Mouse (Mus musculus) midbrain, embryonic 12.5 days (tissue): ENCODE measurements around the gene Leprot. TPM values are rescaled to one million over a fixed set of nuclear protein-coding genes. Genes with fewer than 3 reads are reported as not detected.

ENCODE experiments used
- ATAC-seq: fragments of 200-750 bp; cut with Nextera tagmentation; 2 replicates; pipeline ENCODE4 v1.8.0; 2017; ENCODE audit warnings: low read depth, moderate TSS enrichment, moderate library complexity; ENCODE audit not compliant: low FRiP score
- H3K27ac ChIP-seq: fragments of 300-500 bp; sonication (generic); replicated peaks from 2 replicates; pipeline ENCODE4 v1.5.1; 2016; ENCODE audit warnings: mild to moderate bottlenecking
- H3K27me3 ChIP-seq: fragments of 300-500 bp; sonication (generic); 2 replicates; pipeline ENCODE4 v1.6.1; 2016; ENCODE audit warnings: mild to moderate bottlenecking
- H3K36me3 ChIP-seq: fragments of 300-500 bp; sonication (generic); 2 replicates; pipeline ENCODE4 v1.6.1; 2016
- H3K4me1 ChIP-seq: fragments of 300-500 bp; sonication (generic); 2 replicates; pipeline ENCODE4 v1.6.1; 2016
- H3K4me2 ChIP-seq: fragments of 300-500 bp; sonication (generic); replicated peaks from 2 replicates; pipeline ENCODE4 v1.6.1; 2016; ENCODE audit warnings: mild to moderate bottlenecking, moderate library complexity
- H3K4me3 ChIP-seq: fragments of 300-500 bp; sonication (generic); 2 replicates; pipeline ENCODE4 v1.5.1; 2016; ENCODE audit warnings: mild to moderate bottlenecking
- H3K9ac ChIP-seq: fragments of 300-500 bp; sonication (generic); replicated peaks from 2 replicates; pipeline ENCODE4 v1.6.1; 2016; ENCODE audit warnings: mild to moderate bottlenecking, moderate library complexity
- H3K9me3 ChIP-seq: fragments of 300-500 bp; sonication (generic); 2 replicates; pipeline ENCODE4 v1.6.1; 2016; ENCODE audit warnings: mild to moderate bottlenecking
- WGBS: fragments of 180-500 bp; shearing (Covaris S2); methylation state at CpG from one replicate; pipeline ENCODE4 v1.1.7; 2016; 5-methylcytosine and 5-hydroxymethylcytosine counted together
- polyA plus RNA-seq: library from polyadenylated mRNA; unstranded; fragments of >200 nt; fragmentation: Nextera tagmentation; extraction: Ambion mirVana; gene quantifications from 2 replicates; pipeline ENCODE4 v1.2.1, GENCODE M21; 2016

Gene Leprot
- polyA plus RNA-seq, result 69.9 and 72.2 TPM in 2 replicates

GRCm38 (mm10) chr4:101647196-101647905, at the start of gene Leprot:
TSS of gene Leprot (plus strand) at chr4:101647718.
- H3K27ac ChIP-seq, result peak within 1 kb of the TSS; percentile 89
- peaks cover 11% of the 10 kb centered on the region; the same call in 1 of the 2 replicates for H3K4me1 ChIP-seq
- H3K27me3 ChIP-seq, result no peaks in the 10 kb centered on the region
- under 1% methylated on average over 39 of the region's 39 CpGs for WGBS
- no peaks in the 10 kb centered on the region for H3K9me3 ChIP-seq
- H3K9ac ChIP-seq, result peak within 1 kb of the TSS; percentile 86
- H3K4me3 ChIP-seq, result peak within 1 kb of the TSS; percentile 64
- H3K4me2 ChIP-seq, result peak within 1 kb of the TSS; percentile 64
- peak; percentile 98 for ATAC-seq
- H3K36me3 ChIP-seq, result no peaks in the 10 kb centered on the region

GRCm38 (mm10) chr4:101601758-101602157, 45.8 kb upstream of the Leprot start:
- H3K27me3 ChIP-seq, result no peaks in the 10 kb centered on the region
- no peak for ATAC-seq

GRCm38 (mm10) chr4:101603635-101604034, 43.9 kb upstream of the Leprot start:
- Histone ChIP-seq H3K27me3 (no peaks in the 10 kb centered on the region), H3K4me1 (no peaks in the 10 kb centered on the region), H3K27ac (no peak overlapping the region), H3K4me3 (no peak overlapping the region), H3K9ac (no peak overlapping the region), H3K4me2 (no peak overlapping the region), H3K36me3 (no peaks in the 10 kb centered on the region), H3K9me3 (no peaks in the 10 kb centered on the region)
- no peak for ATAC-seq
- WGBS, result 84% methylated on average over 3 of the region's 3 CpGs

More at GRCm38 (mm10) chr4:101601758-101602157, 45.8 kb upstream of the Leprot start:
- Histone ChIP-seq H3K36me3 (no peaks in the 10 kb centered on the region), H3K9ac (no peak overlapping the region), H3K4me3 (no peak overlapping the region), H3K4me1 (no peaks in the 10 kb centered on the region), H3K27ac (no peak overlapping the region), H3K4me2 (no peak overlapping the region), H3K9me3 (no peaks in the 10 kb centered on the region)

- no peak overlapping the region for H3K27ac ChIP-seq
- no peak overlapping the region for H3K4me2 ChIP-seq
- no peak overlapping the region for H3K4me3 ChIP-seq
- no peak for ATAC-seq
- no peak overlapping the region for H3K9ac ChIP-seq
- peaks cover 3% of the 10 kb centered on the region; the same call in 1 of the 2 replicates for H3K36me3 ChIP-seq
- H3K4me1 ChIP-seq, result no peaks in the 10 kb centered on the region
- 84% methylated on average over 5 of the region's 5 CpGs for WGBS
- H3K9me3 ChIP-seq, result no peaks in the 10 kb centered on the region
- no peaks in the 10 kb centered on the region for H3K27me3 ChIP-seq
These were observed 31.0 kb upstream of the Leprot start for GRCm38 (mm10) chr4:101616520-101616919.

GRCm38 (mm10) chr4:101617742-101618141, 29.8 kb upstream of the Leprot start:
- no peak overlapping the region for H3K9ac ChIP-seq
- 71% methylated on average over 2 of the region's 2 CpGs for WGBS
- ATAC-seq, result no peak

GRCm38 (mm10) chr4:101620206-101620605, 27.3 kb upstream of the Leprot start:
- Histone ChIP-seq H3K9me3 (no peaks in the 10 kb centered on the region), H3K27ac (no peak overlapping the region), H3K4me3 (no peak overlapping the region), H3K27me3 (no peaks in the 10 kb centered on the region), H3K36me3 (peaks cover 3% of the 10 kb centered on the region; the same call in 1 of the 2 replicates), H3K9ac (no peak overlapping the region), H3K4me2 (no peak overlapping the region), H3K4me1 (no peaks in the 10 kb centered on the region)
- no peak for ATAC-seq
- 48% methylated on average over 2 of the region's 2 CpGs for WGBS

More at GRCm38 (mm10) chr4:101617742-101618141, 29.8 kb upstream of the Leprot start:
- Histone ChIP-seq H3K27ac (no peak overlapping the region), H3K4me1 (no peaks in the 10 kb centered on the region), H3K9me3 (no peaks in the 10 kb centered on the region), H3K36me3 (peaks cover 3% of the 10 kb centered on the region; the same call in 1 of the 2 replicates), H3K4me3 (no peak overlapping the region), H3K27me3 (no peaks in the 10 kb centered on the region), H3K4me2 (no peak overlapping the region)

- Histone ChIP-seq H3K27me3 (no peaks in the 10 kb centered on the region), H3K4me3 (no peak overlapping the region), H3K9me3 (no peaks in the 10 kb centered on the region), H3K9ac (no peak overlapping the region), H3K27ac (no peak overlapping the region), H3K4me2 (no peak overlapping the region), H3K36me3 (0 out of 2 replicates have a peak, but pooled peaks cover 3% of the 10 kb centered on the region), H3K4me1 (no peaks in the 10 kb centered on the region)
- 88% methylated on average over 5 of the region's 5 CpGs for WGBS
- no peak for ATAC-seq
These were observed 26.3 kb upstream of the Leprot start for GRCm38 (mm10) chr4:101621241-101621640.

- H3K36me3 ChIP-seq, result no peaks in the 10 kb centered on the region
- H3K4me2 ChIP-seq, result no peak overlapping the region
- no peaks in the 10 kb centered on the region for H3K4me1 ChIP-seq
- no peak overlapping the region for H3K27ac ChIP-seq
- H3K4me3 ChIP-seq, result no peak overlapping the region
- no peaks in the 10 kb centered on the region for H3K27me3 ChIP-seq
- WGBS, result 89% methylated on average over 5 of the region's 5 CpGs
- no peak overlapping the region for H3K9ac ChIP-seq
- H3K9me3 ChIP-seq, result no peaks in the 10 kb centered on the region
- no peak for ATAC-seq
These were observed 22.2 kb upstream of the Leprot start for GRCm38 (mm10) chr4:101625278-101625677.

- Histone ChIP-seq H3K4me3 (no peak overlapping the region), H3K9me3 (no peaks in the 10 kb centered on the region), H3K4me1 (no peaks in the 10 kb centered on the region), H3K4me2 (no peak overlapping the region), H3K36me3 (no peaks in the 10 kb centered on the region), H3K9ac (no peak overlapping the region), H3K27me3 (no peaks in the 10 kb centered on the region), H3K27ac (no peak overlapping the region)
- WGBS, result 78% methylated on average over 2 of the region's 2 CpGs
- ATAC-seq, result no peak
These were observed 11.9 kb upstream of the Leprot start for GRCm38 (mm10) chr4:101635596-101635995.

GRCm38 (mm10) chr4:101637472-101637871, 10.0 kb upstream of the Leprot start:
- Histone ChIP-seq H3K9ac (no peak overlapping the region), H3K36me3 (no peaks in the 10 kb centered on the region), H3K4me1 (no peaks in the 10 kb centered on the region), H3K9me3 (no peaks in the 10 kb centered on the region), H3K27ac (no peak overlapping the region), H3K27me3 (no peaks in the 10 kb centered on the region), H3K4me2 (no peak overlapping the region), H3K4me3 (no peak overlapping the region)
- WGBS, result 82% methylated on average over 1 of the region's 1 CpGs
- ATAC-seq, result no peak

- WGBS, result 84% methylated on average over 5 of the region's 5 CpGs
- no peak for ATAC-seq
- H3K36me3 ChIP-seq, result no peaks in the 10 kb centered on the region
These were observed 6.9 kb upstream of the Leprot start for GRCm38 (mm10) chr4:101640631-101641030.

GRCm38 (mm10) chr4:101642708-101643107, 4.8 kb upstream of the Leprot start:
- H3K27me3 ChIP-seq, result no peaks in the 10 kb centered on the region
- H3K27ac ChIP-seq, result no peak overlapping the region
- no peak overlapping the region for H3K4me3 ChIP-seq
- H3K36me3 ChIP-seq, result no peaks in the 10 kb centered on the region
- WGBS, result 85% methylated on average over 6 of the region's 6 CpGs
- H3K9ac ChIP-seq, result no peak overlapping the region
- no peaks in the 10 kb centered on the region for H3K9me3 ChIP-seq
- H3K4me2 ChIP-seq, result no peak overlapping the region
- no peak for ATAC-seq
- H3K4me1 ChIP-seq, result no peaks in the 10 kb centered on the region

More at GRCm38 (mm10) chr4:101640631-101641030, 6.9 kb upstream of the Leprot start:
- H3K4me2 ChIP-seq, result no peak overlapping the region
- no peaks in the 10 kb centered on the region for H3K27me3 ChIP-seq
- H3K4me1 ChIP-seq, result no peaks in the 10 kb centered on the region
- H3K9ac ChIP-seq, result no peak overlapping the region
- H3K4me3 ChIP-seq, result no peak overlapping the region
- no peaks in the 10 kb centered on the region for H3K9me3 ChIP-seq
- no peak overlapping the region for H3K27ac ChIP-seq
